Mouse (Mus musculus) limb, embryonic 11.5 days (tissue): ENCODE results near the gene A030003K21Rik. TPM values are rescaled to one million over a fixed set of nuclear protein-coding genes. Genes with fewer than 3 reads are reported as not detected.
"Not testable (repeated sequence)": the region's sequence is repeated elsewhere in the genome, so short reads cannot be mapped to it uniquely, and the experiment has no call there.

Source experiments
- ATAC-seq: fragments of 200-750 bp; cut with Nextera tagmentation; 2 replicates; pipeline ENCODE4 v1.8.0; 2017; ENCODE audit warnings: low read depth; ENCODE audit not compliant: insufficient number of reproducible peaks, low FRiP score, low TSS enrichment
- DNase-seq: peaks from one replicate; pipeline ENCODE4 v3.0.0-alpha.2; 2015; ENCODE audit warnings: low spot score
- H3K27ac ChIP-seq: fragments of 300-500 bp; sonication (generic); replicated peaks from 2 replicates; pipeline ENCODE4 v1.5.1; 2014; ENCODE audit warnings: low read depth, mild to moderate bottlenecking, low read length
- H3K27me3 ChIP-seq: fragments of 300-500 bp; sonication (generic); 2 replicates; pipeline ENCODE4 v1.6.1; 2014; ENCODE audit warnings: mild to moderate bottlenecking, low read length, mixed read lengths; ENCODE audit not compliant: control insufficient read depth, insufficient read depth
- H3K36me3 ChIP-seq: fragments of 300-500 bp; sonication (generic); 2 replicates; pipeline ENCODE4 v1.6.1; 2014; ENCODE audit warnings: mild to moderate bottlenecking, low read length, moderate library complexity, mixed read lengths; ENCODE audit not compliant: control insufficient read depth, insufficient read depth
- H3K4me1 ChIP-seq: fragments of 300-500 bp; sonication (generic); 2 replicates; pipeline ENCODE4 v1.6.1; 2014; ENCODE audit warnings: low read length, mixed read lengths; ENCODE audit not compliant: control insufficient read depth, insufficient read depth
- H3K4me2 ChIP-seq: fragments of 300-500 bp; sonication (generic); 2 replicates; pipeline ENCODE4 v1.6.1; 2014; ENCODE audit warnings: low read depth, mild to moderate bottlenecking, moderate library complexity; ENCODE audit not compliant: severe bottlenecking
- H3K4me3 ChIP-seq: fragments of 300-500 bp; sonication (generic); 2 replicates; pipeline ENCODE4 v1.5.1; 2014; ENCODE audit warnings: low read depth, low read length
- H3K9ac ChIP-seq: fragments of 300-500 bp; sonication (generic); 2 replicates; pipeline ENCODE4 v1.6.1; 2014; ENCODE audit warnings: mild to moderate bottlenecking, low read length
- H3K9me3 ChIP-seq: fragments of 300-500 bp; sonication (generic); 2 replicates; pipeline ENCODE4 v1.6.1; 2016; ENCODE audit warnings: low read length; ENCODE audit not compliant: control insufficient read depth
- WGBS: fragments of 180-500 bp; shearing (Covaris S2); extraction: QIAGEN DNeasy Blood & Tissue Kit; methylation state at CpG from one replicate; pipeline ENCODE4 v1.1.7; 2014; 5-methylcytosine and 5-hydroxymethylcytosine counted together
- polyA plus RNA-seq: library from polyadenylated mRNA; unstranded; fragments of >200 nt; fragmentation: Nextera tagmentation; extraction: Ambion mirVana; gene quantifications from 2 replicates; pipeline ENCODE4 v1.2.1, GENCODE M21; 2014

A030003K21Rik gene
- polyA plus RNA-seq, 1 experiment from 2014 or later: not detected

GRCm38 (mm10) chr1:82973901-82974300 is 30.7 kb upstream of the A030003K21Rik start:
- Histone ChIP-seq H3K9ac (no peak overlapping the region), H3K4me1 (no peaks in the 10 kb centered on the region), H3K27me3 (no peaks in the 10 kb centered on the region), H3K4me3 (no peak overlapping the region), H3K27ac (no peak overlapping the region), H3K9me3 (no peaks in the 10 kb centered on the region), H3K4me2 (no peak overlapping the region), H3K36me3 (no peaks in the 10 kb centered on the region)
- DNase-seq: no peak
- WGBS: 67% methylated on average over 6 of the region's 6 CpGs
- ATAC-seq: no peak

DNA sequence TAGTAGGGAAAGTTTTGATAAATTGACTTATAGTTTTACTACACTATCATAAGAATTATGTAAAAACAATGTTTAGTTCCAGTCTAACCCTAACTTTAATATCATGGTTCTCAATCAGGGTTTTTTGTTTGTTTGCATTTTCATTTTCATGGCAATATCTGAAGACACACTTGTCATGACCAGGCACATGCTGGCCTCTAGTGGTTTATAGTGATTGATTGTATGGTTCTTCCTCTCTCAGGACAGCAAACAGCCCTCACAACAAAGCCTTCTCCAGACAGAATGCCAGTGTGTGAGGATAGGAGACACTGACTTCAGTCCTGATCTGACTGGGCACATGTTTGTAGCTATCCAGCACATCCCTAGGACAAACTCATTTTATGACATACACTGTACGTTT is 30.1 kb upstream of the A030003K21Rik start:
- H3K9me3 ChIP-seq: no peaks in the 10 kb centered on the region
- H3K4me3 ChIP-seq: no peak overlapping the region
- no peaks in the 10 kb centered on the region for H3K27me3 ChIP-seq
- no peak overlapping the region for H3K27ac ChIP-seq
- no peak overlapping the region for H3K4me2 ChIP-seq
- no peaks in the 10 kb centered on the region for H3K36me3 ChIP-seq
- 82% methylated on average over 1 of the region's 1 CpGs for WGBS
- DNase-seq (no peak), ATAC-seq (no peak)
- no peak overlapping the region for H3K9ac ChIP-seq
- H3K4me1 ChIP-seq: no peaks in the 10 kb centered on the region

DNA sequence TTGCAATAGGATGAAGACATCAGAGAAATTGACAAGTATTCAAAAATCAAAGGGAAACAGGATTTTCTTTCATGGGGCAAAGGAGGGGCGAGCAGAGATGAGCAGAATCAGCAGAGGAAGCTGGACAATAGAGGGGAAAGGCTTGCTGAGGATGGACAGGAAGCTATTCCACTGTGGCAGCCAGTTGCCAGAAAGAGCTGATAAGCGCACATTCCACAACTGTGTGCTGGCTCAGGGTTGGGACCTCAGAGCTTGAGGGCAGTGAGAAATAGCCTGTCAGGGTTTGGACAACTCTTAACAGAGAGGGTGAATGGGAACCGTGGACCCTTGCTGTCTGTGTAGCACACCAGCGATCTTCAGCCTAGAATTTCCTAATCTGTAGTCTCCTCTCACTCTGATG is 28.9 kb upstream of the A030003K21Rik start:
- ATAC-seq: no peak
- DNase-seq: no peak
- Histone ChIP-seq H3K36me3 (no peaks in the 10 kb centered on the region), H3K4me1 (no peaks in the 10 kb centered on the region), H3K27ac (no peak overlapping the region), H3K27me3 (no peaks in the 10 kb centered on the region), H3K4me2 (no peak overlapping the region), H3K9ac (no peak overlapping the region), H3K4me3 (no peak overlapping the region), H3K9me3 (no peaks in the 10 kb centered on the region)
- WGBS: 55% methylated on average over 4 of the region's 4 CpGs

DNA sequence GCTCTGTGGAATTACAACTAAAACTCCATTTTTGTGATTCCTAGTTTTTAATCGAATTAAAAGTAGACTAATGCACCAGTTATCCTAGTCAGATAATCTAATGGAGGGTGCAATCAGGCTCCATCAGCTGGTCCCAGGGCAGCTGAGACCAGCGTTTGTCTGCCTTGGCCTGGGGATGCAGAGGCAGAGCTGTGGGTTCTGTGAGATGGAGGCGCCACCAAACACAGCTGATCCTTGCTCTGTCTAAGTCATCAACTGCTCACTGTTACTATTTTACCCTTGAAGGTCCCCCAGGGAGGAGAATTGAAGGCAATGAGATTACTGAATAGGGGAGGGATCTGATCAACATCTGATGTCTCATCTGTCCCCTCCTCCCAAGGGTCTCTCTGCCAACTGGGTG is 23.2 kb upstream of the A030003K21Rik start:
- 75% methylated on average over 3 of the region's 3 CpGs for WGBS
- ATAC-seq (no peak), DNase-seq (no peak)
- Histone ChIP-seq H3K9me3 (no peaks in the 10 kb centered on the region), H3K9ac (no peak overlapping the region), H3K27ac (no peak overlapping the region), H3K4me2 (no peak overlapping the region), H3K27me3 (no peaks in the 10 kb centered on the region), H3K36me3 (no peaks in the 10 kb centered on the region), H3K4me1 (no peaks in the 10 kb centered on the region), H3K4me3 (no peak overlapping the region)

- H3K9ac ChIP-seq: no peak within 1 kb of the TSS
- WGBS: 86% methylated on average over 11 of the region's 11 CpGs
- H3K36me3 ChIP-seq: no peaks in the 10 kb centered on the region
- H3K27me3 ChIP-seq: no peaks in the 10 kb centered on the region
- H3K4me2 ChIP-seq: no peak within 1 kb of the TSS
- ATAC-seq (no peak), DNase-seq (no peak)
- H3K9me3 ChIP-seq: no peaks in the 10 kb centered on the region
- no peak within 1 kb of the TSS for H3K27ac ChIP-seq
- H3K4me3 ChIP-seq: no peak within 1 kb of the TSS
- no peaks in the 10 kb centered on the region for H3K4me1 ChIP-seq
These were observed 16.7 kb upstream of the A030003K21Rik start, which contains the start of gene Gm47955 for GRCm38 (mm10) chr1:82959870-82960385. Gm47955 (plus strand) TSS chr1:82960286.

DNA sequence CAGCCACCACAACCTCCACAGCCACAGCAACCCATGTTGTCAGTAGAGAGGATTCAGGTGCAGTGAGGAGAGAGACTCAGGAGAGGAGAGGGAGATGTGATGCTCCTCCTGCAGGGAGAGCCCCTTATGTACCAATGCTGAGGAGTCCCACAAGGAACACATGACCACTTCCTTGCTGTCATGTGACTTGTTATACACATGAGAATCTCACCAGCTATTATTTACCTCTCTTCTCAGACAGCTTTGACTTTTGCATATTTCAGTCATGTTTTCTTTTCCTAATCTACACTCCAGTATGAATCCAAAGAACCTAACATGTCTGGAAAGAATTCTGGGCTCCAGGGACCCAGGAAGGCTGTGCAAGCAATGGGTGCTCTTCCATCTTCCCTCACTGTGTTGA is 12.7 kb upstream of the A030003K21Rik start, which contains the start of gene Gm7544:
Gene Gm7544, minus strand, starts transcription at position 101 of the 400 bp plus-strand sequence.
- not testable (repeated sequence) for ATAC-seq, H3K9ac ChIP-seq, H3K4me1 ChIP-seq, H3K4me2 ChIP-seq, H3K27me3 ChIP-seq, DNase-seq, H3K9me3 ChIP-seq, H3K36me3 ChIP-seq, H3K27ac ChIP-seq, H3K4me3 ChIP-seq

DNA sequence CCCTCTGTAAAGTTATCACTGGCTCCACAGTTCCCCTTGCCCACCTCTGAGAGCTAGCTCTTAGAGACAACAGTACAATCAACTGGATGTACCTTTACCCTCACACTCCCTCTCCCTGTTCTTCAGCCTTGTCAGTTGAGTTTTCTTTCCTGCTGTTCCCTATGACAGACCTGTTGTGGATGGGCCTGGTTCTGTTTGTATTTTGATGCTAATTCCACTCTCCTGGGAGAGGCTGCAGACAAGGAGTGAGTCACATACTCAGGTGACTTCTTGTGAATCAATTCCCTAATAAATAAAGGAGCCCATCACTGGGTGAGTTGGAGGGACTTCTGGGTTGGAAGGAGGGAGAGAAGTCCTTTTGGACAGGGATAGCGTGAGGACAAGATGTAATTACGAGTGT is 5.4 kb upstream of the A030003K21Rik start:
- Histone ChIP-seq H3K9me3 (no peaks in the 10 kb centered on the region), H3K9ac (no peak overlapping the region), H3K27ac (no peak overlapping the region), H3K27me3 (no peaks in the 10 kb centered on the region), H3K4me3 (no peak overlapping the region), H3K36me3 (no peaks in the 10 kb centered on the region), H3K4me1 (no peaks in the 10 kb centered on the region), H3K4me2 (no peak overlapping the region)
- ATAC-seq (no peak), DNase-seq (no peak)
- WGBS: 87% methylated on average over 2 of the region's 2 CpGs

DNA sequence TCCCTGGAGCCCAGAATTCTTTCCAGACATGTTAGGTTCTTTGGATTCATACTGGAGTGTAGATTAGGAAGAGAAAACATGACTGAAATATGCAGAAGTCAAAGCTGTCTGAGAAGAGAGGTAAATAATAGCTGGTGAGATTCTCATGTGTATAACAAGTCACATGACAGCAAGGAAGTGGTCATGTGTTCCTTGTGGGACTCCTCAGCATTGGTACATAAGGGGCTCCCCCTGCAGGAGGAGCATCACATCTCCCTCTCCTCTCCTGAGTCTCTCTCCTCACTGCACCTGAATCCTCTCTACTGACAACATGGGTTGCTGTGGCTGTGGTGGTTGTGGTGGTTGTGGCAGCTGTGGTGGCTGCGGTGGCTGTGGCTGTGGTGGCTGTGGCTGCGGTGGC is 2.8 kb upstream of the A030003K21Rik start:
- H3K4me1 ChIP-seq, H3K27me3 ChIP-seq, ATAC-seq, H3K4me2 ChIP-seq, H3K9ac ChIP-seq, H3K27ac ChIP-seq, DNase-seq, H3K9me3 ChIP-seq, H3K36me3 ChIP-seq, H3K4me3 ChIP-seq: not testable (repeated sequence)
- 100% methylated on average over 2 of the region's 2 CpGs for WGBS

- 88% methylated on average over 1 of the region's 2 CpGs for WGBS
These were observed 683 bp downstream of the A030003K21Rik start for GRCm38 (mm10) chr1:82942505-82942904.

More at GRCm38 (mm10) chr1:82942505-82942904, 683 bp downstream of the A030003K21Rik start:
- H3K36me3 ChIP-seq, H3K4me1 ChIP-seq, H3K27ac ChIP-seq, ATAC-seq, DNase-seq, H3K27me3 ChIP-seq, H3K4me2 ChIP-seq, H3K4me3 ChIP-seq, H3K9me3 ChIP-seq, H3K9ac ChIP-seq: not testable (repeated sequence)
